Mouse (Mus musculus) forebrain, embryonic 15.5 days (tissue): ENCODE measurements at regions not wholly inside any gene's neighbourhood (a gene's known extent, or its start where the extent isn't known, plus 50 kb on each side); places are given as distances from the start of the nearest gene placed in this dataset.
A peak's percentile ranks its signal among the peaks of the same experiment; 100 is the strongest.

Source experiments
- ATAC-seq: fragments of 200-750 bp; cut with Nextera tagmentation; replicated peaks from 2 replicates; pipeline ENCODE4 v1.8.0; 2017; ENCODE audit warnings: mild to moderate bottlenecking, moderate TSS enrichment, moderate library complexity
- H3K27ac ChIP-seq: fragments of 300-500 bp; sonication (generic); replicated peaks from 2 replicates; pipeline ENCODE4 v1.5.1; 2015; ENCODE audit warnings: mild to moderate bottlenecking, inconsistent platforms
- H3K27me3 ChIP-seq: fragments of 300-500 bp; sonication (generic); 2 replicates; pipeline ENCODE4 v1.6.1; 2015; ENCODE audit warnings: inconsistent platforms
- H3K36me3 ChIP-seq: fragments of 300-500 bp; sonication (generic); 2 replicates; pipeline ENCODE4 v1.6.1; 2015; ENCODE audit warnings: mild to moderate bottlenecking, inconsistent platforms
- H3K4me1 ChIP-seq: fragments of 300-500 bp; sonication (generic); 2 replicates; pipeline ENCODE4 v1.6.1; 2015; ENCODE audit warnings: inconsistent platforms
- H3K4me2 ChIP-seq: fragments of 300-500 bp; sonication (generic); replicated peaks from 2 replicates; pipeline ENCODE4 v1.6.1; 2015; ENCODE audit warnings: mild to moderate bottlenecking, inconsistent platforms
- H3K4me3 ChIP-seq: fragments of 300-500 bp; sonication (generic); 2 replicates; pipeline ENCODE4 v1.5.1; 2015; ENCODE audit warnings: mild to moderate bottlenecking, inconsistent platforms
- H3K9ac ChIP-seq: fragments of 300-500 bp; sonication (generic); replicated peaks from 2 replicates; pipeline ENCODE4 v1.6.1; 2015; ENCODE audit warnings: mild to moderate bottlenecking, inconsistent platforms
- H3K9me3 ChIP-seq: fragments of 300-500 bp; sonication (generic); 2 replicates; pipeline ENCODE4 v1.6.1; 2016; ENCODE audit warnings: inconsistent platforms
- WGBS: fragments of 180-500 bp; shearing (Covaris S2); methylation state at CpG from one replicate; pipeline ENCODE4 v1.1.7; 2015; ENCODE audit warnings: mixed read lengths; 5-methylcytosine and 5-hydroxymethylcytosine counted together

GRCm38 (mm10) chr4:105450881-105451280 is 293.7 kb downstream of the Plpp3 start:
- 95% methylated on average over 4 of the region's 4 CpGs for WGBS
- H3K9me3 ChIP-seq, result no peaks in the 10 kb centered on the region
- no peak overlapping the region for H3K4me3 ChIP-seq
- H3K27me3 ChIP-seq, result no peaks in the 10 kb centered on the region
- H3K36me3 ChIP-seq, result no peaks in the 10 kb centered on the region
- peaks cover 8% of the 10 kb centered on the region; the same call in 1 of the 2 replicates for H3K4me1 ChIP-seq
- H3K27ac ChIP-seq, result no peak overlapping the region
- ATAC-seq, result no peak
- no peak overlapping the region for H3K9ac ChIP-seq
- H3K4me2 ChIP-seq, result no peak overlapping the region

GRCm38 (mm10) chr4:105451871-105452270 is 294.7 kb downstream of the Plpp3 start:
- H3K4me1 ChIP-seq, result peaks cover 8% of the 10 kb centered on the region; the same call in 1 of the 2 replicates
- H3K36me3 ChIP-seq, result no peaks in the 10 kb centered on the region
- no peaks in the 10 kb centered on the region for H3K9me3 ChIP-seq
- H3K27ac ChIP-seq, result no peak overlapping the region
- no peak overlapping the region for H3K4me2 ChIP-seq
- H3K27me3 ChIP-seq, result no peaks in the 10 kb centered on the region
- H3K9ac ChIP-seq, result no peak overlapping the region
- WGBS, result 92% methylated on average over 2 of the region's 2 CpGs
- no peak for ATAC-seq
- H3K4me3 ChIP-seq, result no peak overlapping the region

- no peak overlapping the region for H3K4me2 ChIP-seq
- 0 out of 2 replicates have a peak, but pooled peaks cover 2% of the 10 kb centered on the region for H3K4me1 ChIP-seq
- H3K27ac ChIP-seq, result no peak overlapping the region
- H3K9me3 ChIP-seq, result no peaks in the 10 kb centered on the region
- no peaks in the 10 kb centered on the region for H3K27me3 ChIP-seq
- ATAC-seq, result no peak
- no peak overlapping the region for H3K4me3 ChIP-seq
- H3K9ac ChIP-seq, result no peak overlapping the region
- WGBS, result 85% methylated on average over 11 of the region's 11 CpGs
- H3K36me3 ChIP-seq, result no peaks in the 10 kb centered on the region
These were observed 299.9 kb downstream of the Plpp3 start for GRCm38 (mm10) chr4:105456955-105457621.

GRCm38 (mm10) chr4:105459991-105460688 is 303.0 kb downstream of the Plpp3 start:
- 87% methylated on average over 3 of the region's 3 CpGs for WGBS
- H3K9me3 ChIP-seq, result no peaks in the 10 kb centered on the region
- no peaks in the 10 kb centered on the region for H3K36me3 ChIP-seq
- H3K9ac ChIP-seq, result no peak overlapping the region
- H3K27ac ChIP-seq, result no peak overlapping the region
- H3K4me1 ChIP-seq, result 0 out of 2 replicates have a peak, but pooled peaks cover 2% of the 10 kb centered on the region
- ATAC-seq, result no peak
- H3K4me3 ChIP-seq, result no peak overlapping the region
- H3K4me2 ChIP-seq, result no peak overlapping the region
- H3K27me3 ChIP-seq, result no peaks in the 10 kb centered on the region

- no peak overlapping the region for H3K4me3 ChIP-seq
- 0 out of 2 replicates have a peak, but pooled peaks cover 2% of the 10 kb centered on the region for H3K4me1 ChIP-seq
- no peak overlapping the region for H3K9ac ChIP-seq
- no peaks in the 10 kb centered on the region for H3K27me3 ChIP-seq
- WGBS, result 9% methylated on average over 2 of the region's 2 CpGs
- no peaks in the 10 kb centered on the region for H3K9me3 ChIP-seq
- no peak overlapping the region for H3K4me2 ChIP-seq
- H3K36me3 ChIP-seq, result no peaks in the 10 kb centered on the region
- H3K27ac ChIP-seq, result no peak overlapping the region
- ATAC-seq, result no peak
These were observed 303.5 kb downstream of the Plpp3 start for GRCm38 (mm10) chr4:105460689-105461005.

- H3K4me1 ChIP-seq, result no peaks in the 10 kb centered on the region
- no peaks in the 10 kb centered on the region for H3K36me3 ChIP-seq
- WGBS, result 87% methylated on average over 7 of the region's 7 CpGs
- no peak overlapping the region for H3K9ac ChIP-seq
- no peak overlapping the region for H3K27ac ChIP-seq
- no peak overlapping the region for H3K4me3 ChIP-seq
- H3K4me2 ChIP-seq, result no peak overlapping the region
- no peaks in the 10 kb centered on the region for H3K9me3 ChIP-seq
- no peak for ATAC-seq
- H3K27me3 ChIP-seq, result no peaks in the 10 kb centered on the region
These were observed 310.7 kb downstream of the Plpp3 start for GRCm38 (mm10) chr4:105467811-105468210.

GRCm38 (mm10) chr4:105469300-105469821 is 312.2 kb downstream of the Plpp3 start:
- Histone ChIP-seq H3K4me1 (0 out of 2 replicates have a peak, but pooled peaks cover 1% of the 10 kb centered on the region), H3K9me3 (no peaks in the 10 kb centered on the region), H3K4me3 (no peak overlapping the region), H3K4me2 (no peak overlapping the region), H3K27me3 (no peaks in the 10 kb centered on the region), H3K36me3 (no peaks in the 10 kb centered on the region), H3K27ac (no peak overlapping the region), H3K9ac (no peak overlapping the region)
- no peak for ATAC-seq
- WGBS, result 82% methylated on average over 6 of the region's 6 CpGs

- peak; percentile 94 for ATAC-seq
- H3K27ac ChIP-seq, result peak overlapping the region; percentile 43; the same call in 1 of the 2 replicates
These were observed 314.7 kb upstream of the Gm12728 start for GRCm38 (mm10) chr4:105474765-105475560.

GRCm38 (mm10) chr4:105476332-105476731 is 313.3 kb upstream of the Gm12728 start:
- no peak for ATAC-seq
- H3K9ac ChIP-seq, result no peak overlapping the region
- no peak overlapping the region for H3K4me2 ChIP-seq
- peaks cover 17% of the 10 kb centered on the region for H3K4me1 ChIP-seq
- WGBS, result 30% methylated on average over 4 of the region's 4 CpGs
- no peaks in the 10 kb centered on the region for H3K27me3 ChIP-seq
- H3K27ac ChIP-seq, result peak overlapping the region; percentile 41
- H3K9me3 ChIP-seq, result no peaks in the 10 kb centered on the region
- H3K36me3 ChIP-seq, result no peaks in the 10 kb centered on the region
- no peak overlapping the region for H3K4me3 ChIP-seq

More at GRCm38 (mm10) chr4:105474765-105475560, 314.7 kb upstream of the Gm12728 start:
- Histone ChIP-seq H3K4me3 (no peak overlapping the region), H3K4me2 (no peak overlapping the region), H3K4me1 (peaks cover 17% of the 10 kb centered on the region), H3K36me3 (no peaks in the 10 kb centered on the region), H3K27me3 (no peaks in the 10 kb centered on the region), H3K9me3 (no peaks in the 10 kb centered on the region), H3K9ac (no peak overlapping the region)
- 6% methylated on average over 11 of the region's 11 CpGs for WGBS

GRCm38 (mm10) chr4:105486376-105486775 is 303.3 kb upstream of the Gm12728 start:
- no peak overlapping the region for H3K4me3 ChIP-seq
- 90% methylated on average over 1 of the region's 1 CpGs for WGBS
- no peaks in the 10 kb centered on the region for H3K4me1 ChIP-seq
- no peak for ATAC-seq
- no peak overlapping the region for H3K9ac ChIP-seq
- no peaks in the 10 kb centered on the region for H3K36me3 ChIP-seq
- H3K27ac ChIP-seq, result no peak overlapping the region
- H3K9me3 ChIP-seq, result no peaks in the 10 kb centered on the region
- no peaks in the 10 kb centered on the region for H3K27me3 ChIP-seq
- no peak overlapping the region for H3K4me2 ChIP-seq

- WGBS, result 91% methylated on average over 2 of the region's 2 CpGs
- no peak for ATAC-seq
These were observed 293.5 kb upstream of the Gm12728 start for GRCm38 (mm10) chr4:105496176-105496575.

GRCm38 (mm10) chr4:105506190-105506589 is 283.5 kb upstream of the Gm12728 start:
- ATAC-seq, result no peak
- no peak overlapping the region for H3K4me2 ChIP-seq
- H3K4me3 ChIP-seq, result no peak overlapping the region
- no peak overlapping the region for H3K27ac ChIP-seq
- no peaks in the 10 kb centered on the region for H3K27me3 ChIP-seq
- H3K36me3 ChIP-seq, result no peaks in the 10 kb centered on the region
- H3K4me1 ChIP-seq, result no peaks in the 10 kb centered on the region
- WGBS, result 65% methylated on average over 2 of the region's 2 CpGs
- no peak overlapping the region for H3K9ac ChIP-seq
- no peaks in the 10 kb centered on the region for H3K9me3 ChIP-seq

More at GRCm38 (mm10) chr4:105496176-105496575, 293.5 kb upstream of the Gm12728 start:
- no peak overlapping the region for H3K27ac ChIP-seq
- H3K36me3 ChIP-seq, result no peaks in the 10 kb centered on the region
- no peak overlapping the region for H3K4me2 ChIP-seq
- H3K4me1 ChIP-seq, result no peaks in the 10 kb centered on the region
- no peak overlapping the region for H3K4me3 ChIP-seq
- H3K9me3 ChIP-seq, result no peaks in the 10 kb centered on the region
- H3K27me3 ChIP-seq, result no peaks in the 10 kb centered on the region
- H3K9ac ChIP-seq, result no peak overlapping the region
